Mouse (Mus musculus): ENCODE results near the gene Arhgap44.

DNA sequence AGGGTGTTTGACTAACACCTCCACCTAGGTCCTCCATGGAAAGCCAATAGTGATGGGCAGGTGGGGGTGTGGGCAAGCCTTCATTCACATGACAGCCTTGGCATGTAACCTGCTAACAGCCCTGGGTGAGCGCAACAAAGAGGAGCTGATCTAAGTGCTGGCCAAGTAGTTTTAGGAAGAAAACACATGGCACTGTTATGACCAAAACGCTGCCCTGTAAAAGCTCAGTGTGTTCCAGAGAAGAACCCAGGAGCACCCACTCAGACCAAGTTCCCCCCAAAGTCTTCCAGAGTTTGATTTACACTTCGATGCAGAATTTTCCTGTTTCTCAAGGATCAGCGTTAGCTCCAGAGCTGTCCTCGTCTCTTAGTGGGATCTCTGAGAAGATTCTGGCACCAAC, 65.9 kb downstream of the Arhgap44 start:
- TF ChIP-seq POLR2A (IDR thresholded peaks at IDR 0.05; ENCODE audit: borderline replicate concordance, control insufficient read depth, low read depth, low read length): no peak
- no peak for TF ChIP-seq CTCF (IDR thresholded peaks at IDR 0.05; ENCODE audit: control insufficient read depth, insufficient read depth, low read length)

All from bone marrow, adult 2 months (tissue).